Mouse (Mus musculus): ENCODE measurements around the gene Efs. TPM values are rescaled to one million over a fixed set of nuclear protein-coding genes. Genes with fewer than 3 reads are reported as not detected.
"Not testable (repeated sequence)": the region's sequence is repeated elsewhere in the genome, so short reads cannot be mapped to it uniquely, and the experiment has no call there.

The Efs gene
- total and polyA plus RNA-seq, 2 experiments from 2014 or later: 8.5 to 41.4 TPM

GRCm38 (mm10) chr14:54960769-54961168, 34.8 kb upstream of the Efs start:
- TF ChIP-seq CTCF (IDR thresholded peaks at IDR 0.05): no peak
- H3K27me3 ChIP-seq (ENCODE audit: insufficient read depth, low read length): no peaks in the 10 kb centered on the region
- H3K4me2 ChIP-seq (ENCODE audit: low read depth, low read length, poor library complexity, severe bottlenecking): no peak overlapping the region
- DNase-seq (ENCODE audit: low spot score) (no peak), ATAC-seq (ENCODE audit: low FRiP score) (no peak)
- H3K9me3 ChIP-seq (ENCODE audit: low read length): no peaks in the 10 kb centered on the region
- no peak overlapping the region for H3K27ac ChIP-seq (ENCODE audit: low read depth, low read length)
- H3K9ac ChIP-seq (replicated peaks; ENCODE audit: low read length, poor library complexity, severe bottlenecking): no peak overlapping the region
- WGBS: 64% methylated on average over 10 of the region's 10 CpGs
- no peaks in the 10 kb centered on the region for H3K36me3 ChIP-seq (ENCODE audit: insufficient read depth, low read length)
- no peak overlapping the region for H3K4me3 ChIP-seq (ENCODE audit: low read depth, low read length)
- H3K4me1 ChIP-seq (ENCODE audit: insufficient read depth, low read length): no peaks in the 10 kb centered on the region

DNA sequence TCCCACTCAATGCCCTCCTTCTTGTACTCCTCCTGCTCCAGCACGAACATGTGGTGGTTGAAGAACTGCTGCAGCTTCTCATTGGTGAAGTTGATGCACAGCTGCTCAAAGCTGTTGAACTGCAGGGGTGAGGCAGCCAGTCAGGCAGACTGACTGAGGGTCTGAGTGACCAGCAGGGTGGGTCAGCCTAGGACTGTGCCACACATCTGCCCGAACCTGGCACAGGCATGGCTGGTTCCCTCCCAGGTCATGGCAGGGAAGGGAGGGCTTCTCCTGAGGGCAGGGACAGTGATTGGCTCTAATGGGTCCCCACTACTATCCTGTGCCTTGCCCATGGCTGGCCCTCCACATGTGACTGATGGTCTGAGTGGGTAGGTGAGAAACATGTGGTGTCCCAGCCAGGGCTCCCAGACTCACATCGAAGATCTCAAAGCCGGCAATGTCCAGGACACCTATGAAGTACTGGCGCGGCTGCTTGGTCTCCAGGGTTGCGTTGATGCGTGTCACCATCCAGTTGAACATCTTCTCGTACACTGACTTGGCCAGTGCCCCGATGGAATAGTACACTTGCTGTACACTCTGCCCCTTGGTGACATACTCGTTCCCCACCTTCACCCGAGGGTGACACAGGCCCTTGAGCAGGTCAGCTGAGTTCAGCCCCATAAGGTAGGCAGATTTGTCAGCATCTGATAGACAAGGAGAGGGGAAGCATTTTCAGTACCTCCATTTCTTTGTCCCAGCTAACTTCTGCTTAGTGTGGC, 34.1 kb upstream of the Efs start:
- not testable (repeated sequence) for H3K27ac ChIP-seq (ENCODE audit: low read depth, low read length); H3K4me2 ChIP-seq (ENCODE audit: low read depth, low read length, poor library complexity, severe bottlenecking); H3K9me3 ChIP-seq (ENCODE audit: low read length); ATAC-seq (ENCODE audit: low FRiP score); DNase-seq (ENCODE audit: low spot score); H3K9ac ChIP-seq (replicated peaks; ENCODE audit: low read length, poor library complexity, severe bottlenecking); H3K4me3 ChIP-seq (ENCODE audit: low read depth, low read length); H3K27me3 ChIP-seq (ENCODE audit: insufficient read depth, low read length); H3K4me1 ChIP-seq (ENCODE audit: insufficient read depth, low read length); H3K36me3 ChIP-seq (ENCODE audit: insufficient read depth, low read length)
- 93% methylated on average over 12 of the region's 12 CpGs for WGBS

DNA sequence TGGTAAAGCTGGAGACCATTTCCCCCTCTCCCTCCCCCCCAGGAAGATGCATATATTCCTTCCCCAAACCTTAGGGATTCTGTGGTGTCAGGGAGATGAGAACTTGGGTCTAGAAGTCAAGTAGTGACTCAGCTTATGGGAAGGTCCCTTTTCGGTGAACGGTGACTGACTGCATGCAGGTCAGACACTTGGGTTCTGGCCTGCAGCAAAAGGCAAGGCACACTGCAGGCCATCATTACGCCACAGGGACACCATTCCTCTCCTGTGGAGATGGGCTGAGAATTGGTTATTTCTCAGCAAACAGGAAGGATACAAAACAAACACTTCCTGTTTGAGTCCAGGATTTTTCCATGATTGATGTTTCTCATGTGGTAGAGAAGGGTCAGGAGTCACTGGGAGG, 33.3 kb upstream of the Efs start:
- H3K27ac ChIP-seq (ENCODE audit: low read depth, low read length): no peak overlapping the region

DNA sequence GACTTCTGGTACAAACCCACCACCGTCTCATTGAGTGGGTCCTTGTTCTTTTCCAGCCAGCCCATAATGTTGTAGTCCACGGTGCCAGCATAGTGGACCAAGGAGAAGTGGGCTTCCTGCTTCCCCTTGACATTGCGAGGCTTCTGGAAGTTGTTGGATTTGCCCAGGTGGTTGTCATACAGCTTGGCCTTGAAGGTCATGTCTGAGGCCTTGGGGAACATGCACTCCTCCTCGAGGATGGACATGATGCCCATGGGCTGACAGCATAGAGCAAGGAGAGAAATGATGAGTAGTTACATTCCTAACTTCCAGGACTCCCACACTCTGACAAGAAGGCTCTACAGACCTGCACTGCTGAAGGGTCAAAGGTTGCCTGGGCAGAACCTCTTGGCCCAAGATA, 32.6 kb upstream of the Efs start:
- no peak for ATAC-seq (ENCODE audit: low FRiP score)
- no peak overlapping the region for H3K9ac ChIP-seq (replicated peaks; ENCODE audit: low read length, poor library complexity, severe bottlenecking)
- 85% methylated on average over 4 of the region's 4 CpGs for WGBS

More for the DNA sequence above, 33.3 kb upstream of the Efs start:
- Histone ChIP-seq H3K27me3 (ENCODE audit: insufficient read depth, low read length) (no peaks in the 10 kb centered on the region), H3K4me2 (ENCODE audit: low read depth, low read length, poor library complexity, severe bottlenecking) (no peak overlapping the region), H3K4me1 (ENCODE audit: insufficient read depth, low read length) (no peaks in the 10 kb centered on the region), H3K4me3 (ENCODE audit: low read depth, low read length) (no peak overlapping the region), H3K9ac (replicated peaks; ENCODE audit: low read length, poor library complexity, severe bottlenecking) (no peak overlapping the region), H3K9me3 (ENCODE audit: low read length) (no peaks in the 10 kb centered on the region), H3K36me3 (ENCODE audit: insufficient read depth, low read length) (no peaks in the 10 kb centered on the region)
- WGBS: 96% methylated on average over 3 of the region's 3 CpGs
- ATAC-seq (ENCODE audit: low FRiP score): no peak
- no peak for DNase-seq (ENCODE audit: low spot score)
- no peak for TF ChIP-seq CTCF (IDR thresholded peaks at IDR 0.05)

DNA sequence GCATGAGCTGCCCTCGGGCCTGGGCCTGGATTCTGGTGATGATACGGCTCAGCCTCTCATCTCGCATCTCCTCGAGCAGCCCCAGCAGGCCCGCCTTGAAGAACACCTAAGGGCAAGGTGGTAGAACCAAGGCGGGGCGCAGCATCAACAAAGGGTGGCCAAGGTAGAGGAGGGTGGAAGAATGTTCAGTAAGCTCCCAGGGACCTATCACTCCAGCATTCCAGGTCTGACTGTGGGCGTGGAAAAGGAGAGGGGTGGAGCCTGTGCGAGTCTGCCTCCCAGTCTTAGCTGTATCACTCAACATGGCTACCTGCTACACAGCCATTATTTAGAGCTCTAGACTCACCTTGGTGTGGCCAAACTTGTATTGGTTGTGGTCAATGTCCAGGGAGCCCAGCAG, 30.6 kb upstream of the Efs start:
- DNase-seq (ENCODE audit: low spot score): no peak
- Histone ChIP-seq H3K4me1 (ENCODE audit: insufficient read depth, low read length) (no peaks in the 10 kb centered on the region), H3K27me3 (ENCODE audit: insufficient read depth, low read length) (no peaks in the 10 kb centered on the region), H3K9me3 (ENCODE audit: low read length) (no peaks in the 10 kb centered on the region), H3K4me2 (ENCODE audit: low read depth, low read length, poor library complexity, severe bottlenecking) (no peak overlapping the region), H3K4me3 (ENCODE audit: low read depth, low read length) (no peak overlapping the region), H3K27ac (ENCODE audit: low read depth, low read length) (no peak overlapping the region), H3K36me3 (ENCODE audit: insufficient read depth, low read length) (no peaks in the 10 kb centered on the region), H3K9ac (replicated peaks; ENCODE audit: low read length, poor library complexity, severe bottlenecking) (no peak overlapping the region)
- 88% methylated on average over 9 of the region's 9 CpGs for WGBS
- no peak for TF ChIP-seq CTCF (IDR thresholded peaks at IDR 0.05)
- ATAC-seq (ENCODE audit: low FRiP score): no peak

More for the DNA sequence above, 32.6 kb upstream of the Efs start:
- no peak for DNase-seq (ENCODE audit: low spot score)
- H3K27ac ChIP-seq (ENCODE audit: low read depth, low read length): no peak overlapping the region
- H3K9me3 ChIP-seq (ENCODE audit: low read length): no peaks in the 10 kb centered on the region
- TF ChIP-seq CTCF (IDR thresholded peaks at IDR 0.05): no peak
- no peak overlapping the region for H3K4me2 ChIP-seq (ENCODE audit: low read depth, low read length, poor library complexity, severe bottlenecking)
- no peaks in the 10 kb centered on the region for H3K4me1 ChIP-seq (ENCODE audit: insufficient read depth, low read length)
- H3K27me3 ChIP-seq (ENCODE audit: insufficient read depth, low read length): no peaks in the 10 kb centered on the region
- H3K36me3 ChIP-seq (ENCODE audit: insufficient read depth, low read length): no peaks in the 10 kb centered on the region
- H3K4me3 ChIP-seq (ENCODE audit: low read depth, low read length): no peak overlapping the region

- 89% methylated on average over 3 of the region's 3 CpGs for whole genome bisulfite sequencing
- Histone ChIP-seq H3K4me1 (ENCODE audit: insufficient read depth, low read length) (no peaks in the 10 kb centered on the region), H3K27me3 (ENCODE audit: insufficient read depth, low read length) (no peaks in the 10 kb centered on the region), H3K36me3 (ENCODE audit: insufficient read depth, low read length) (no peaks in the 10 kb centered on the region), H3K4me3 (ENCODE audit: low read depth, low read length) (no peak overlapping the region), H3K9me3 (ENCODE audit: low read length) (no peaks in the 10 kb centered on the region), H3K4me2 (ENCODE audit: low read depth, low read length, poor library complexity, severe bottlenecking) (no peak overlapping the region), H3K27ac (ENCODE audit: low read depth, low read length) (no peak overlapping the region), H3K9ac (replicated peaks; ENCODE audit: low read length, poor library complexity, severe bottlenecking) (no peak overlapping the region)
- no peak for TF ChIP-seq CTCF (IDR thresholded peaks at IDR 0.05)
- ATAC-seq (ENCODE audit: low FRiP score) (no peak), DNase-seq (ENCODE audit: low spot score) (no peak)
These were observed 29.6 kb upstream of the Efs start for GRCm38 (mm10) chr14:54955481-54955880.
